Mouse (Mus musculus): ENCODE results near the gene Pmepa1. TPM values are rescaled to one million over a fixed set of nuclear protein-coding genes. Genes with fewer than 3 reads are reported as not detected.

Gene Pmepa1
- polyA plus RNA-seq, 1 experiment, result 25.1 TPM

DNA sequence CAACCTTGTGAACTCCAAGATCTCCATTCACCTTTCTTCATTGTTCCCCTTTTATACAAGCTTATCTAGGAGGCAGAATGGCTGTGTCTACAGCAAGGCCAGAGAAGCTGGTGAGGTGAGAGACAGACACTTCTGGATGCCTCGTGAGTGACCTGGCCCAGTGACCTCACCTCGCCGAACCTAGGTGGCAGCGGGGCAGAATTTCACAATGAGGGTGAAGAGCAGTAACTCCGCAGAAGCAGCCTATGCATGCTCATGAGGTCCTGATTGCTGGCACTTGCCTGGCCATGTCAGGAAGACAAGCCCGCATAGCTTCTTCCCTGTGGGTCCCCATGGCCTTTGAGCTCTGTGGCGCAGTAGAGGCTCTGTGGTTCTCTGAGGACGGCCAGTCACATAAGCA lies 5.9 kb upstream of the Pmepa1 start:
- Histone ChIP-seq H3K36me3 (ENCODE audit: control insufficient read depth, insufficient read depth, low read length, poor library complexity, severe bottlenecking) (no peaks in the 10 kb centered on the region), H3K4me1 (ENCODE audit: control insufficient read depth, insufficient read depth, low read length) (peaks cover 28% of the 10 kb centered on the region), H3K9ac (ENCODE audit: low read depth, poor library complexity, severe bottlenecking) (no peak overlapping the region), H3K27me3 (ENCODE audit: control insufficient read depth, insufficient read depth, low read length, poor library complexity, severe bottlenecking) (no peaks in the 10 kb centered on the region), H3K27ac (ENCODE audit: insufficient read depth, low read length) (0 out of 2 replicates have a peak overlapping the region, but pooled peaks have one; percentile 29), H3K4me3 (ENCODE audit: low read depth, low read length) (no peak overlapping the region), H3K9me3 (replicated peaks; ENCODE audit: control insufficient read depth, insufficient read depth, low read length, poor library complexity, severe bottlenecking) (no peaks in the 10 kb centered on the region)
- TF ChIP-seq CTCF (IDR thresholded peaks at IDR 0.05; ENCODE audit: low read depth, low read length) (no peak), EP300 (IDR thresholded peaks at IDR 0.05; ENCODE audit: insufficient read depth, low read depth, low read length) (no peak), POLR2A (IDR thresholded peaks at IDR 0.05; ENCODE audit: insufficient read depth, low read length) (no peak)

- Histone ChIP-seq H3K9ac (ENCODE audit: low read depth, poor library complexity, severe bottlenecking) (no peak overlapping the region), H3K4me3 (ENCODE audit: low read depth, low read length) (no peak overlapping the region), H3K36me3 (ENCODE audit: control insufficient read depth, insufficient read depth, low read length, poor library complexity, severe bottlenecking) (no peaks in the 10 kb centered on the region), H3K9me3 (replicated peaks; ENCODE audit: control insufficient read depth, insufficient read depth, low read length, poor library complexity, severe bottlenecking) (no peaks in the 10 kb centered on the region), H3K27ac (ENCODE audit: insufficient read depth, low read length) (peak overlapping the region; percentile 29; the same call in 1 of the 2 replicates), H3K27me3 (ENCODE audit: control insufficient read depth, insufficient read depth, low read length, poor library complexity, severe bottlenecking) (no peaks in the 10 kb centered on the region), H3K4me1 (ENCODE audit: control insufficient read depth, insufficient read depth, low read length) (peaks cover 26% of the 10 kb centered on the region)
- peak; percentile 95 for TF ChIP-seq EP300 (IDR thresholded peaks at IDR 0.05; ENCODE audit: insufficient read depth, low read depth, low read length)
- no peak for TF ChIP-seq CTCF (IDR thresholded peaks at IDR 0.05; ENCODE audit: low read depth, low read length)
- no peak for TF ChIP-seq POLR2A (IDR thresholded peaks at IDR 0.05; ENCODE audit: insufficient read depth, low read length)
Measured at GRCm38 (mm10) chr2:173281021-173281937, 4.9 kb upstream of the Pmepa1 start.

- H3K27me3 ChIP-seq (ENCODE audit: control insufficient read depth, insufficient read depth, low read length, poor library complexity, severe bottlenecking), result no peaks in the 10 kb centered on the region
Measured at GRCm38 (mm10) chr2:173278846-173279580, 2.7 kb upstream of the Pmepa1 start.

DNA sequence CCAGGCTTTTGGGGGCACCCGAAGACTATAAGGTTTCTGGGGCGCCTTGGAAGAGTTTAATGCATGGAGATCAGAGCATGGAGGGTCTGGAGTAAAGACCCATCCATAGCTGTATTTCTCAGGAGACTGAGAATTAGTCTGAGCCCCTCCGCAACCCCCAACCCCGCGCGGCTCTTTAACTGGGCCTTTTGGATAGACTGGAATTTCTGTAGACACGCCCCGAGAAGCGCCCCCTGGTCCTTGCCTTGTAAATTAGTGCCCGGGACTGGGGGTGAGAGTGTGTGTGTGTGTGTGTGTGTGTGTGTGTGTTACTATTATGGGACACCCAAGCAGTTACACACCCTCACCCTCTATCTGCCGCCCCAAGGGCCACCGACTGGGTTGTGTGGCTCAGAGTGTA lies 526 bp upstream of the Pmepa1 start:
- Histone ChIP-seq H3K4me1 (ENCODE audit: control insufficient read depth, insufficient read depth, low read length) (peaks cover 19% of the 10 kb centered on the region), H3K36me3 (ENCODE audit: control insufficient read depth, insufficient read depth, low read length, poor library complexity, severe bottlenecking) (no peaks in the 10 kb centered on the region), H3K27ac (ENCODE audit: insufficient read depth, low read length) (peak overlapping the region; percentile 46), H3K27me3 (ENCODE audit: control insufficient read depth, insufficient read depth, low read length, poor library complexity, severe bottlenecking) (no peaks in the 10 kb centered on the region), H3K4me3 (ENCODE audit: low read depth, low read length) (peak overlapping the region; percentile 71), H3K9ac (ENCODE audit: low read depth, poor library complexity, severe bottlenecking) (peak overlapping the region; percentile 98), H3K9me3 (replicated peaks; ENCODE audit: control insufficient read depth, insufficient read depth, low read length, poor library complexity, severe bottlenecking) (no peaks in the 10 kb centered on the region)
- TF ChIP-seq EP300 (IDR thresholded peaks at IDR 0.05; ENCODE audit: insufficient read depth, low read depth, low read length) (no peak), POLR2A (IDR thresholded peaks at IDR 0.05; ENCODE audit: insufficient read depth, low read length) (no peak), CTCF (IDR thresholded peaks at IDR 0.05; ENCODE audit: low read depth, low read length) (no peak)

More at GRCm38 (mm10) chr2:173278846-173279580, 2.7 kb upstream of the Pmepa1 start:
- H3K4me1 ChIP-seq (ENCODE audit: control insufficient read depth, insufficient read depth, low read length), result peaks cover 22% of the 10 kb centered on the region
- H3K27ac ChIP-seq (ENCODE audit: insufficient read depth, low read length), result no peak overlapping the region
- no peaks in the 10 kb centered on the region for H3K36me3 ChIP-seq (ENCODE audit: control insufficient read depth, insufficient read depth, low read length, poor library complexity, severe bottlenecking)
- peak; percentile 76 for TF ChIP-seq CTCF (IDR thresholded peaks at IDR 0.05; ENCODE audit: low read depth, low read length)
- no peak for TF ChIP-seq POLR2A (IDR thresholded peaks at IDR 0.05; ENCODE audit: insufficient read depth, low read length)
- no peak for TF ChIP-seq EP300 (IDR thresholded peaks at IDR 0.05; ENCODE audit: insufficient read depth, low read depth, low read length)
- no peak overlapping the region for H3K4me3 ChIP-seq (ENCODE audit: low read depth, low read length)
- H3K9me3 ChIP-seq (replicated peaks; ENCODE audit: control insufficient read depth, insufficient read depth, low read length, poor library complexity, severe bottlenecking), result no peaks in the 10 kb centered on the region
- no peak overlapping the region for H3K9ac ChIP-seq (ENCODE audit: low read depth, poor library complexity, severe bottlenecking)

- H3K4me1 ChIP-seq (ENCODE audit: control insufficient read depth, insufficient read depth, low read length), result peaks cover 17% of the 10 kb centered on the region
- H3K9me3 ChIP-seq (replicated peaks; ENCODE audit: control insufficient read depth, insufficient read depth, low read length, poor library complexity, severe bottlenecking), result no peaks in the 10 kb centered on the region
- no peak overlapping the region for H3K27ac ChIP-seq (ENCODE audit: insufficient read depth, low read length)
- peak overlapping the region; percentile 79 for H3K4me3 ChIP-seq (ENCODE audit: low read depth, low read length)
- TF ChIP-seq POLR2A (IDR thresholded peaks at IDR 0.05; ENCODE audit: insufficient read depth, low read length), result no peak
- TF ChIP-seq CTCF (IDR thresholded peaks at IDR 0.05; ENCODE audit: low read depth, low read length), result no peak
- TF ChIP-seq EP300 (IDR thresholded peaks at IDR 0.05; ENCODE audit: insufficient read depth, low read depth, low read length), result no peak
- no peaks in the 10 kb centered on the region for H3K27me3 ChIP-seq (ENCODE audit: control insufficient read depth, insufficient read depth, low read length, poor library complexity, severe bottlenecking)
- no peaks in the 10 kb centered on the region for H3K36me3 ChIP-seq (ENCODE audit: control insufficient read depth, insufficient read depth, low read length, poor library complexity, severe bottlenecking)
- peak overlapping the region; percentile 98 for H3K9ac ChIP-seq (ENCODE audit: low read depth, poor library complexity, severe bottlenecking)
Measured at GRCm38 (mm10) chr2:173275343-173276201, 761 bp downstream of the Pmepa1 start.
